Mouse (Mus musculus): ENCODE data around the gene Epha8.

- TF ChIP-seq POLR2A (IDR thresholded peaks at IDR 0.05; ENCODE audit: control insufficient read depth, extremely low read depth, insufficient read depth, low read length, poor library complexity) (no peak), CTCF (IDR thresholded peaks at IDR 0.05; ENCODE audit: borderline replicate concordance, control insufficient read depth, extremely low read depth, insufficient read depth, low read length, poor library complexity) (no peak)
These were observed 24.3 kb upstream of the Epha8 start for GRCm38 (mm10) chr4:136980921-136981320.

Measured in thymus, adult 2 months (tissue).